Mouse (Mus musculus) limb, embryonic 13.5 days (tissue): ENCODE data around the gene Mbnl1. TPM values are rescaled to one million over a fixed set of nuclear protein-coding genes. Genes with fewer than 3 reads are reported as not detected.

Source experiments
- ATAC-seq: fragments of 200-750 bp; cut with Nextera tagmentation; 2 replicates; pipeline ENCODE4 v1.8.0; 2017; ENCODE audit warnings: low read depth, moderate number of reproducible peaks, moderate TSS enrichment; ENCODE audit not compliant: low FRiP score
- H3K27ac ChIP-seq: fragments of 300-500 bp; sonication (generic); 2 replicates; pipeline ENCODE4 v1.5.1; 2015; ENCODE audit warnings: inconsistent platforms, mild to moderate bottlenecking, moderate library complexity
- H3K27me3 ChIP-seq: fragments of 300-500 bp; sonication (generic); 2 replicates; pipeline ENCODE4 v1.6.1; 2015; ENCODE audit warnings: mild to moderate bottlenecking, inconsistent platforms
- H3K36me3 ChIP-seq: fragments of 300-500 bp; sonication (generic); 2 replicates; pipeline ENCODE4 v1.6.1; 2015; ENCODE audit warnings: inconsistent platforms, mild to moderate bottlenecking, moderate library complexity
- H3K4me1 ChIP-seq: fragments of 300-500 bp; sonication (generic); 2 replicates; pipeline ENCODE4 v1.6.1; 2015; ENCODE audit warnings: inconsistent platforms
- H3K4me2 ChIP-seq: fragments of 300-500 bp; sonication (generic); replicated peaks from 2 replicates; pipeline ENCODE4 v1.6.1; 2015; ENCODE audit warnings: inconsistent platforms, mild to moderate bottlenecking, moderate library complexity
- H3K4me3 ChIP-seq: fragments of 300-500 bp; sonication (generic); 2 replicates; pipeline ENCODE4 v1.5.1; 2015; ENCODE audit warnings: moderate library complexity, mild to moderate bottlenecking, inconsistent platforms
- H3K9ac ChIP-seq: fragments of 300-500 bp; sonication (generic); 2 replicates; pipeline ENCODE4 v1.6.1; 2015; ENCODE audit warnings: mild to moderate bottlenecking, inconsistent platforms
- H3K9me3 ChIP-seq: fragments of 300-500 bp; sonication (generic); 2 replicates; pipeline ENCODE4 v1.6.1; 2016; ENCODE audit warnings: inconsistent platforms
- WGBS: fragments of 180-500 bp; shearing (Covaris S2); methylation state at CpG from one replicate; pipeline ENCODE4 v1.1.7; 2015; 5-methylcytosine and 5-hydroxymethylcytosine counted together
- polyA plus RNA-seq: library from polyadenylated mRNA; unstranded; fragments of >200 nt; fragmentation: Nextera tagmentation; extraction: Ambion mirVana; gene quantifications from 2 replicates; pipeline ENCODE4 v1.2.1, GENCODE M21; 2015

The Mbnl1 gene
- polyA plus RNA-seq, 1 experiment from 2014 or later, result 89.7 TPM

- no peaks in the 10 kb centered on the region for H3K36me3 ChIP-seq
- no peak overlapping the region for H3K4me2 ChIP-seq
- no peak overlapping the region for H3K4me3 ChIP-seq
- H3K27ac ChIP-seq, result no peak overlapping the region
- 41% methylated on average over 5 of the region's 5 CpGs for WGBS
- no peak overlapping the region for H3K9ac ChIP-seq
- no peaks in the 10 kb centered on the region for H3K9me3 ChIP-seq
- H3K4me1 ChIP-seq, result no peaks in the 10 kb centered on the region
- ATAC-seq, result no peak
- H3K27me3 ChIP-seq, result no peaks in the 10 kb centered on the region
Observed at GRCm38 (mm10) chr3:60639135-60639534, 166.5 kb downstream of the Mbnl1 start.

DNA sequence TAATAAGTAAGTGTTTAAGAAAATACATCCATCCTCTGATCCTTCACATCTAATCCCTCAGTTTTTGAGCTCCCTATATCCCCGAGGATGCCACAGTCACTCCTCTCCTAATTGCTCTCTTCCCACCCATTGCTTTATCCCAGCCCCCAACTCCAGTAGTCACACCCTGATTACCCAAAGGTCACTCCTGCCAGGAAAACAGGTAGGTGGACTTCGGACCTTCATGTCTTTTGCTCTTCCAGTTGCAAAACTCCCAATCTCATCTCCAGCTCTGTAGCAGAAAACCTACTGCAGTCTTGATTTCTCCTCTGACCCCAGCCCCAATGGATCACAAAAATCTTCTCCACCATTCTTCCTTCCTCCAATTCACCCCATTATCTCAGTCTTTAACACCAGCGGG is 169.6 kb downstream of the Mbnl1 start:
- Histone ChIP-seq H3K9ac (no peak overlapping the region), H3K36me3 (no peaks in the 10 kb centered on the region), H3K4me3 (no peak overlapping the region), H3K9me3 (no peaks in the 10 kb centered on the region), H3K4me2 (no peak overlapping the region), H3K4me1 (no peaks in the 10 kb centered on the region), H3K27me3 (no peaks in the 10 kb centered on the region), H3K27ac (no peak overlapping the region)
- 74% methylated on average over 3 of the region's 3 CpGs for WGBS
- no peak for ATAC-seq

DNA sequence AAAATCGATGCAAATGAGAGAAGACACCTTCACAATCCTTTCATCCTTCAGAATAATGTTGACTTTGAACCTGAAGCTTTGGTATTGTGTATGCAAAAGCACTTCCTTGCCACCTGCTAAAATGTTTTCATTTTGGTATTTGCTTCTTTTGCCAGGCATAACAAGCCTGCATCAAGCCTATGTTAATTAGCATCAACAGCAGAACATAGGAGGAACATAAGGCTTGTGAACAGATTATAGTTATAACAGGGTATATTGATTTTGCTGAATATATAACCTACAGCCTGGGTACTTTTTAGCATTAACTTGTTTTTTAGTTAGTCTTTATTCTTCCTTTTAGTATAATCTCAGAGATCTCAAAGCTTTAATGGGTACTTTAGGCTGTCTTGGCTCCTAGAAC is 172.9 kb downstream of the Mbnl1 start:
- H3K4me1 ChIP-seq, result no peaks in the 10 kb centered on the region
- 80% methylated on average over 1 of the region's 1 CpGs for WGBS
- no peak for ATAC-seq
- no peaks in the 10 kb centered on the region for H3K27me3 ChIP-seq
- no peak overlapping the region for H3K27ac ChIP-seq
- H3K9me3 ChIP-seq, result no peaks in the 10 kb centered on the region
- H3K4me2 ChIP-seq, result no peak overlapping the region
- H3K4me3 ChIP-seq, result no peak overlapping the region
- no peak overlapping the region for H3K9ac ChIP-seq
- H3K36me3 ChIP-seq, result no peaks in the 10 kb centered on the region

DNA sequence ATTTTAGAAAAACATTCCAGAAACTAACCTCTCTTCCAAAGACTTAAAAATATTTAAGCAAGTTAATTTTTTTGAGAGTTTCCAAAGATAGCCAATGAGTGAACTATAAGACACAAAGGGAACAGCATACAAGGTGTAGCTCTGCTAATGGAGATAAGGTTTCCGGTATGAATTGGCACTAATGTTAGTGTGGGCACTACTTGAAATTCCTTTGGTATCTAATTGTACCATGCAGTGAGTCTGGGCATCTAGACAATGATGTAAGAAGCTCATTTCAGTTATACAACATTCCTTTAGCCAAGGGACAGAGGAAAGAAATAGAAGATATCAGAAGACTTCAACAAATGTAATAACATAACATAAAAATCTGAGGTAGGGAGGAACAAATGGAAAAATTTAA is 175.7 kb downstream of the Mbnl1 start:
- Histone ChIP-seq H3K27ac (no peak overlapping the region), H3K4me2 (no peak overlapping the region), H3K9me3 (no peaks in the 10 kb centered on the region), H3K36me3 (no peaks in the 10 kb centered on the region), H3K27me3 (no peaks in the 10 kb centered on the region), H3K4me1 (no peaks in the 10 kb centered on the region), H3K4me3 (no peak overlapping the region), H3K9ac (no peak overlapping the region)
- ATAC-seq, result no peak
- WGBS, result 94% methylated on average over 1 of the region's 1 CpGs

DNA sequence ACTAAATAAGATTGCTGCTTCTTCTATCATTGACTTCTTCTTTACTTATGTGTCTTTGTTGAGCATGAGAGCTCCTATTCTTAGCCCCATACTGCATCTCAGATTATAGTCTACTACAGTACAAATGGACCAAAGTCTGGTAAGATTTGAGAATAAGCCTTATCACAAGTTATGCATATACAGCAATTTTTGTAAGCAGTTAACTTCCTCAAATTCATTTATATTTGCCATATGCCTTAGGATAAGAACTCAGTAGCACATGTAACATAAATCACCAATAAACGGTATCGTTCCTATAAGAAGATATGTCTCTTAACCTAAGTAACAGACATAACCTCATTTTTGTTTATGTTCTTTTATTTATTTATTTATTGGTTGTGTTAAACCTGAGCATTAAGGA is 188.1 kb downstream of the Mbnl1 start:
- WGBS, result 90% methylated on average over 2 of the region's 2 CpGs
- ATAC-seq, result no peak
- no peak overlapping the region for H3K4me2 ChIP-seq

More for the DNA sequence above, 188.1 kb downstream of the Mbnl1 start:
- Histone ChIP-seq H3K36me3 (no peaks in the 10 kb centered on the region), H3K27ac (no peak overlapping the region), H3K4me3 (no peak overlapping the region), H3K27me3 (no peaks in the 10 kb centered on the region), H3K4me1 (no peaks in the 10 kb centered on the region), H3K9me3 (no peaks in the 10 kb centered on the region), H3K9ac (no peak overlapping the region)
